Mouse (Mus musculus): Measurements from ENCODE around the gene Fus.

DNA sequence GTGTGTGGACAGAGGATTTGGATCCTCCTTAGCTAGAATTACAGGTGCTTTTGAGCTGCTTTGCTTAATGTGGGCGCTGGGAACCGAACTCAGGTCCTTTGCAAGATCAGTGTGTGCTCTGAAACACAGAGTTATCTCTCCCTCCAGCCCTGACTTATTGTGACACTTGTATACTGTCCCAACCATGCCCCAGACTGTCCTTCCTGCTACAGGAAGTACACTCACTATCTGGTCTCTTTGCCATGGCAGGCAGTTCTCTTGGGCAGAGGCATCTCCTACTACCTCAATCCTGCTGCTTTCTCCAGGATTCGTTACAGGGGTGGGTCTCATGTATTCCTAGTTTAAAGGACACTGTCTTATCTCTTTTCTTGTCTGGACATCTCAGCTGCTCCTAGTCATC is 51.0 kb downstream of the Fus start:
- TF ChIP-seq POLR2A (IDR thresholded peaks at IDR 0.05; ENCODE audit: extremely low read depth, insufficient read depth, low read length) (no peak), CTCF (IDR thresholded peaks at IDR 0.05; ENCODE audit: extremely low read depth, insufficient read depth, low read length) (no peak)

Data from cortical plate, adult 2 months (tissue).